Mouse (Mus musculus) erythroblast, embryonic 14.5 days (primary cell): Measurements from ENCODE around the gene Plaa.

ENCODE experiments used
- GATA1 ChIP-seq: IDR thresholded peaks from 2 replicates; pipeline ENCODE4 v1.6.1; 2012; ENCODE audit warnings: low read length, inconsistent platforms, mixed read lengths
- TAL1 ChIP-seq: IDR thresholded peaks from 3 replicates; pipeline ENCODE4 v1.6.1; 2012; ENCODE audit warnings: low read length, inconsistent platforms, mixed read lengths

GRCm38 (mm10) chr4:94543041-94543440 lies 60.0 kb downstream of the Plaa start:
- TF ChIP-seq TAL1 (no peak), GATA1 (no peak)
